In genomic region chrX:152974204-152974661, GRCm38 (mm10) we compare ENCODE assay signal across 8 mouse cellular contexts. TPM values are rescaled to one million over a fixed set of nuclear protein-coding genes. Genes with fewer than 3 reads are reported as not detected.
A peak's percentile ranks its signal among the peaks of the same experiment; 100 is the strongest.
DNase-seq lines count a peak whose midpoint lies in the region; ATAC-seq and TF ChIP-seq lines count a peak whose summit lies in the region.

No protein-coding gene starts in this region.

- H3K36me3 ChIP-seq in CH12.LX (replicated peaks in 1 of 2; ENCODE audit: control insufficient read depth in 1 of 2, insufficient read depth in 1 of 2, low read length in 1 of 2), result no peaks in the 10 kb centered on the region
- no peaks in the 10 kb centered on the region for H3K36me3 ChIP-seq in midbrain, postnatal 0 days (ENCODE audit: insufficient read depth, low read length)

- TF ChIP-seq RAD21 in CH12.LX (IDR thresholded peaks at IDR 0.05; ENCODE audit: low read depth, low read length), result no peak

- 16% methylated on average over 6 of the region's 10 CpGs for WGBS in midbrain, postnatal 0 days

- H3K4me3 ChIP-seq in CH12.LX (replicated peaks in 1 of 3; ENCODE audit: low read depth in 2 of 3, low read length in 2 of 3, poor library complexity in 1 of 3), result peak overlapping the region in 1 of 3 experiments; percentile 9
- no peak overlapping the region for H3K4me3 ChIP-seq in midbrain, postnatal 0 days (ENCODE audit: low read depth, low read length)

- TF ChIP-seq CTCF in CH12.LX (conservative IDR thresholded peaks at IDR 0.05 in 1 of 2, IDR thresholded peaks at IDR 0.05 in 1 of 2; ENCODE audit: low read depth in 2 of 2, low read length in 2 of 2), result no peak
- no peak for TF ChIP-seq CTCF in midbrain, postnatal 0 days (IDR thresholded peaks at IDR 0.05)

- H3K27me3 ChIP-seq in CH12.LX (replicated peaks), result no peaks in the 10 kb centered on the region
- no peaks in the 10 kb centered on the region for H3K27me3 ChIP-seq in midbrain, postnatal 0 days (ENCODE audit: insufficient read depth, low read length)

- intact Hi-C loops in heart, postnatal 36 days (cut with DNase I), result no loop called here

- dilution Hi-C loops in CH12.LX (cut with MboI; ENCODE audit: extremely low pct_ligation_motif_present, extremely low pct_unique_long_range_greater_than_20kb, low sequenced_read_pairs), result no loop called here

- H3K4me1 ChIP-seq in CH12.LX (ENCODE audit: control insufficient read depth in 1 of 2, insufficient read depth in 2 of 2), result peaks cover 6 to 14% of the 10 kb centered on the region in 2 experiments; a peak in 2 of 4 replicates
- H3K4me1 ChIP-seq in midbrain, postnatal 0 days (ENCODE audit: insufficient read depth, low read length), result no peaks in the 10 kb centered on the region

- peak overlapping the region; percentile 44; the same call in 1 of the 2 replicates for H3K4me2 ChIP-seq in CH12.LX (ENCODE audit: insufficient read depth, low read depth, poor library complexity, severe bottlenecking)
- peak overlapping the region; percentile 26; the same call in 1 of the 2 replicates for H3K4me2 ChIP-seq in midbrain, postnatal 0 days (ENCODE audit: low read depth, low read length, poor library complexity, severe bottlenecking)

- no peak overlapping the region for H3K27ac ChIP-seq in CH12.LX (ENCODE audit: insufficient read depth, low read depth)
- peak overlapping the region; percentile 71 for H3K27ac ChIP-seq in midbrain, postnatal 0 days (ENCODE audit: low read depth, low read length)

- no peak for TF ChIP-seq POLR2A in CH12.LX (IDR thresholded peaks at IDR 0.05; ENCODE audit: low read depth, low read length)

- no peak overlapping the region for H3K9ac ChIP-seq in CH12.LX (ENCODE audit: insufficient read depth, low read depth)
- no peak overlapping the region for H3K9ac ChIP-seq in midbrain, postnatal 0 days (replicated peaks; ENCODE audit: low read length, poor library complexity, severe bottlenecking)

- DNase-seq in CH12.LX (ENCODE audit: extremely low read depth), result peak; percentile 47
- peak; percentile 13 for DNase-seq in fat pad, adult 2 months (ENCODE audit: extremely low read depth, low read depth, low spot score)
- DNase-seq in heart, postnatal 36 days, result peak; percentile 1 to 6
- peak; percentile 29 to 83 for DNase-seq in left cerebral cortex, adult 8-10 months (ENCODE audit: low spot score in 2 of 2)
- DNase-seq in midbrain, postnatal 0 days (ENCODE audit: low spot score), result peak; percentile 67
- DNase-seq in thymus, adult 18-20 months, result no peak

- in situ Hi-C loops in CH12.LX (cut with MboI; ENCODE audit: low pct_ligation_motif_present, low pct_unique_long_range_greater_than_20kb, low sequenced_read_pairs), result no loop called here

- no peak for TF ChIP-seq EP300 in CH12.LX (IDR thresholded peaks at IDR 0.05; ENCODE audit: low read length)

- peak; percentile 36 for ATAC-seq in activated CD4-positive, CD25-positive, alpha-beta regulatory T cell, adult 4 months
- peak; percentile 86 for ATAC-seq in midbrain, postnatal 0 days (ENCODE audit: low FRiP score)
- no peak for ATAC-seq in monocyte, adult 5-6 weeks (replicated peaks; ENCODE audit: insufficient number of reproducible peaks, low FRiP score, low TSS enrichment, poor library complexity, severe bottlenecking)

- no peaks in the 10 kb centered on the region for H3K9me3 ChIP-seq in CH12.LX (replicated peaks; ENCODE audit: low read length)
- H3K9me3 ChIP-seq in midbrain, postnatal 0 days (ENCODE audit: low read length), result no peaks in the 10 kb centered on the region

- H3K79me2 ChIP-seq in CH12.LX (replicated peaks; ENCODE audit: control insufficient read depth, extremely low read depth, insufficient read depth, poor library complexity, severe bottlenecking), result no peaks in the 10 kb centered on the region

TF ChIP-seq in CH12.LX, 34 proteins besides CTCF, POLR2A, EP300 and RAD21:
- TF ChIP-seq USF2 (conservative IDR thresholded peaks at IDR 0.05; ENCODE audit: low read depth, low read length) (no peak), NELFE (IDR thresholded peaks at IDR 0.05; ENCODE audit: low read depth, low read length) (no peak), E2F4 (IDR thresholded peaks at IDR 0.05; ENCODE audit: insufficient replicate concordance, low read depth, low read length) (no peak), MAZ (IDR thresholded peaks at IDR 0.05; ENCODE audit: low read depth, low read length) (no peak), PAX5 (IDR thresholded peaks at IDR 0.05; ENCODE audit: low read length) (no peak), NRF1 (IDR thresholded peaks at IDR 0.05; ENCODE audit: low read depth, low read length) (no peak), JUN (IDR thresholded peaks at IDR 0.05; ENCODE audit: insufficient read depth, low read depth, low read length) (no peak), ZNF384 (IDR thresholded peaks at IDR 0.05; ENCODE audit: low read depth, low read length) (no peak), TCF12 (IDR thresholded peaks at IDR 0.05; ENCODE audit: low read depth, low read length) (no peak), SIN3A (IDR thresholded peaks at IDR 0.05; ENCODE audit: low read length) (no peak), RCOR1 (conservative IDR thresholded peaks at IDR 0.05; ENCODE audit: low read depth, low read length) (no peak), MEF2A (IDR thresholded peaks at IDR 0.05; ENCODE audit: borderline replicate concordance, low read depth, low read length) (no peak), ETS1 (conservative IDR thresholded peaks at IDR 0.05; ENCODE audit: low read depth, low read length) (no peak), GABPA (IDR thresholded peaks at IDR 0.05; ENCODE audit: insufficient replicate concordance, low read depth, low read length) (no peak)

RNA-seq across cellular contexts. Expression of gene Usp51, which starts 32.0 kb away (rescaled TPM):
- total RNA-seq in CH12.LX (2012; rRNA removed), result 1.6 and 3.2 TPM in 2 replicates
- 3.9 and 4.2 TPM in 2 replicates for total RNA-seq in CH12.LX (2014; rRNA removed)
- polyA plus RNA-seq in CH12.LX (2012; ENCODE audit: insufficient read length, low read depth), result 2.6 and 3.0 TPM in 2 replicates
- polyA plus RNA-seq in activated CD4-positive, CD25-positive, alpha-beta regulatory T cell, adult 4 months (2017; shearing (Covaris generic)), result not detected
- total RNA-seq in heart, postnatal 36 days (2021), result not detected
- total RNA-seq in left cerebral cortex, adult 8-10 months (2022), result 1 to 10 TPM; 1.1 to 2.6 (median 1.6) TPM
- total RNA-seq in midbrain, postnatal 0 days (2014; rRNA removed), result 2.4 and 5.4 TPM in 2 replicates
- polyA plus RNA-seq in midbrain, postnatal 0 days (2015; fragmentation: Nextera tagmentation; extraction: Ambion mirVana), result 3.4 and 3.9 TPM in 2 replicates
- 0.29 to 1.1 TPM in 2 of 3 replicates, not detected in the other for total RNA-seq in monocyte, adult 5-6 weeks (2017)

Comparison
In these comparisons a context has a peak if more than half of its experiments do, and no peak if none do; other contexts are left out.
1. DNase-seq: peak in CH12.LX (single experiment), fat pad, adult 2 months (single experiment), heart, postnatal 36 days (2 of 2), left cerebral cortex, adult 8-10 months (2 of 2) and midbrain, postnatal 0 days (single experiment); none in thymus, adult 18-20 months (0 of 2).